In the genomic region with DNA sequence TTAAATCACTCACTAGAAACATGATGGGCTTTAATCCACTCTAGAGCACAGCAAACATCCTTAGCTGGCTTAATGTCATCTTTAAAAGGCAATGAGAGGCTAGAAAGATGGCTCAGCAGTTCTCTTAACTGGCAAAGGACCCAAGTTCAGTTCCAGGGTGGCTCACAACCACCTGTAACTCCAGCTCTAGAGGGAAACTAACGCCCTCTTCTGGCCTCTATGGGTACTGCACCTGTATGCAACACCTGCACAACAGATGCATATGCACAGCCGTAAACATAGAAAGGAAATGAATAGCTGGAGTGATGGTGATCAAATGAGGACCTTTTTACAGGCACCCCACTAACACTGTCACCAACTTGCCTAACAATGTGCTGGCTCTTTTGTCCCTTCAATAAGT, we compare ENCODE assay signal across 11 mouse cellular contexts. TPM values are rescaled to one million over a fixed set of nuclear protein-coding genes. Genes with fewer than 3 reads are reported as not detected.
A peak's percentile ranks its signal among the peaks of the same experiment; 100 is the strongest.
DNase-seq lines count a peak whose midpoint lies in the region; ATAC-seq and TF ChIP-seq lines count a peak whose summit lies in the region.
"Had no signal": no experiment of that assay in that cellular context is flagged by ENCODE, and none has a peak within 500 bp of the region (broad histone marks: within the 10 kb centered on the region; RNA-seq: fewer than 3 reads in every experiment).

No protein-coding gene starts in this region.

- no peaks in the 10 kb centered on the region for H3K4me1 ChIP-seq in lung, embryonic 14.5 days (ENCODE audit: insufficient read depth)
- no peaks in the 10 kb centered on the region for H3K4me1 ChIP-seq in lung, adult 2 months (ENCODE audit: control insufficient read depth, insufficient read depth, low read length)
- no peaks in the 10 kb centered on the region for H3K4me1 ChIP-seq in stomach, postnatal 0 days (replicated peaks; ENCODE audit: control insufficient read depth, insufficient read depth)

- no peak overlapping the region for H3K27ac ChIP-seq in lung, embryonic 14.5 days (ENCODE audit: low read depth)
- no peak overlapping the region for H3K27ac ChIP-seq in stomach, postnatal 0 days (replicated peaks)

- TF ChIP-seq EP300 in stomach, postnatal 0 days (optimal IDR thresholded peaks at IDR 0.05) = no peak

- no peak overlapping the region for H3K9ac ChIP-seq in lung, embryonic 14.5 days
- no peak overlapping the region for H3K9ac ChIP-seq in stomach, postnatal 0 days (ENCODE audit: low read length)

- H3K9me3 ChIP-seq in lung, embryonic 14.5 days (ENCODE audit: low read depth, low read length) = no peaks in the 10 kb centered on the region
- H3K9me3 ChIP-seq in stomach, postnatal 0 days (ENCODE audit: control insufficient read depth, low read length) = no peaks in the 10 kb centered on the region

- H3K4me2 ChIP-seq in lung, embryonic 14.5 days = no peak overlapping the region
- no peak overlapping the region for H3K4me2 ChIP-seq in stomach, postnatal 0 days (replicated peaks; ENCODE audit: low read depth)

- no peak for TF ChIP-seq POLR2A in lung, adult 2 months (IDR thresholded peaks at IDR 0.05; ENCODE audit: borderline replicate concordance, extremely low read depth, low read depth, low read length)

- TF ChIP-seq CTCF in lung, embryonic 14.5 days (IDR thresholded peaks at IDR 0.05; ENCODE audit: low read depth) = peak; percentile 53
- TF ChIP-seq CTCF in lung, adult 2 months (IDR thresholded peaks at IDR 0.05; ENCODE audit: insufficient read depth, low read length) = no peak
- peak; percentile 50 for TF ChIP-seq CTCF in stomach, postnatal 0 days (IDR thresholded peaks at IDR 0.05; ENCODE audit: low read depth)

- no peak for ATAC-seq in lung, embryonic 14.5 days (ENCODE audit: insufficient read depth)
- ATAC-seq in stomach, postnatal 0 days (ENCODE audit: low FRiP score, low TSS enrichment) = no peak
- ATAC-seq: hindbrain, embryonic 16.5 days had no signal

- no peaks in the 10 kb centered on the region for H3K36me3 ChIP-seq in lung, embryonic 14.5 days (ENCODE audit: insufficient read depth)
- H3K36me3 ChIP-seq in stomach, postnatal 0 days (ENCODE audit: control insufficient read depth, insufficient read depth, low read length) = no peaks in the 10 kb centered on the region

- H3K4me3 ChIP-seq in lung, embryonic 14.5 days (ENCODE audit: low read depth, low read length) = no peak overlapping the region
- H3K4me3 ChIP-seq in lung, adult 2 months (replicated peaks; ENCODE audit: extremely low read depth, low read depth, low read length) = no peak overlapping the region
- H3K4me3 ChIP-seq in stomach, postnatal 0 days (ENCODE audit: low read depth, low read length) = no peak overlapping the region

- WGBS in lung, embryonic 14.5 days = 44% methylated on average over 2 of the region's 2 CpGs
- 53% methylated on average over 2 of the region's 2 CpGs for WGBS in lung, adult 2 months
- 46% methylated on average over 2 of the region's 2 CpGs for WGBS in stomach, postnatal 0 days

- DNase-seq in heart, adult 11 months = peak; percentile 52
- DNase-seq in heart, adult 9 months (ENCODE audit: low spot score in 2 of 2) = no peak
- DNase-seq in lung, embryonic 14.5 days = no peak
- no peak for DNase-seq in lung, adult 2 months
- DNase-seq in R1 (ENCODE audit: low read depth, low spot score) = peak; percentile 48
- no peak for DNase-seq in stomach, postnatal 0 days (ENCODE audit: low spot score)
- DNase-seq in urinary bladder, adult 2 months (ENCODE audit: low spot score) = no peak
- DNase-seq: kidney, postnatal 10 days; liver; spleen, adult 18-20 months had no signal

- H3K27me3 ChIP-seq in lung, embryonic 14.5 days (ENCODE audit: insufficient read depth, low read length) = no peaks in the 10 kb centered on the region
- no peaks in the 10 kb centered on the region for H3K27me3 ChIP-seq in stomach, postnatal 0 days (ENCODE audit: control insufficient read depth, insufficient read depth, low read length)

RNA-seq across cellular contexts. Expression of a gene that starts 27.9 kb away (rescaled TPM):
- polyA plus RNA-seq in lung, embryonic 14.5 days (2014; fragmentation: Nextera tagmentation; extraction: Ambion mirVana) = 0.89 and 1.2 TPM in 2 replicates
- 1.6 and 2.5 TPM in 2 replicates for polyA plus RNA-seq in lung, adult 2 months (2012; rRNA removed)
- polyA plus RNA-seq in stomach, postnatal 0 days (2015; fragmentation: Nextera tagmentation; extraction: Ambion mirVana) = 0.65 and 0.81 TPM in 2 replicates
- 2.1 and 2.7 TPM in 2 replicates for polyA plus RNA-seq in urinary bladder, adult 2 months (2012; rRNA removed)

Comparison
In these comparisons a context has a peak if more than half of its experiments do, and no peak if none do; other contexts are left out.
1. DNase-seq: peak in heart, adult 11 months (single experiment) and R1 (single experiment); none in heart, adult 9 months (0 of 2), lung, embryonic 14.5 days (single experiment), lung, adult 2 months (single experiment), stomach, postnatal 0 days (single experiment) and urinary bladder, adult 2 months (single experiment).